11 mouse cellular contexts compared by ENCODE assay signal in genomic region chr6:86197150-86197862, GRCm38 (mm10). TPM values are rescaled to one million over a fixed set of nuclear protein-coding genes. Genes with fewer than 3 reads are reported as not detected.
A peak's percentile ranks its signal among the peaks of the same experiment; 100 is the strongest.
DNase-seq lines count a peak whose midpoint lies in the region; ATAC-seq and TF ChIP-seq lines count a peak whose summit lies in the region.
"Had no signal": no experiment of that assay in that cellular context is flagged by ENCODE, and none has a peak within 500 bp of the region (broad histone marks: within the 10 kb centered on the region; RNA-seq: fewer than 3 reads in every experiment).

No protein-coding gene starts in this region.

- H3K36me3 ChIP-seq in kidney, postnatal 0 days (ENCODE audit: insufficient read depth, low read length) = no peaks in the 10 kb centered on the region
- no peaks in the 10 kb centered on the region for H3K36me3 ChIP-seq in embryonic facial prominence, embryonic 11.5 days (replicated peaks; ENCODE audit: control insufficient read depth, insufficient read depth, low read depth, low read length)
- H3K36me3 ChIP-seq in hindbrain, postnatal 0 days (ENCODE audit: insufficient read depth, low read length) = no peaks in the 10 kb centered on the region
- no peaks in the 10 kb centered on the region for H3K36me3 ChIP-seq in neural tube, embryonic 13.5 days

- H3K9me3 ChIP-seq in kidney, postnatal 0 days (replicated peaks; ENCODE audit: low read length) = no peaks in the 10 kb centered on the region
- no peaks in the 10 kb centered on the region for H3K9me3 ChIP-seq in embryonic facial prominence, embryonic 11.5 days (replicated peaks; ENCODE audit: control insufficient read depth, low read length)
- H3K9me3 ChIP-seq in hindbrain, postnatal 0 days (ENCODE audit: low read length) = no peaks in the 10 kb centered on the region
- no peaks in the 10 kb centered on the region for H3K9me3 ChIP-seq in neural tube, embryonic 13.5 days

- H3K27me3 ChIP-seq in kidney, postnatal 0 days (ENCODE audit: insufficient read depth, low read length) = no peaks in the 10 kb centered on the region
- peaks cover 10% of the 10 kb centered on the region for H3K27me3 ChIP-seq in embryonic facial prominence, embryonic 11.5 days (ENCODE audit: control insufficient read depth, insufficient read depth, low read length)
- no peaks in the 10 kb centered on the region for H3K27me3 ChIP-seq in hindbrain, postnatal 0 days (ENCODE audit: insufficient read depth, low read length)
- H3K27me3 ChIP-seq in neural tube, embryonic 13.5 days = peaks cover 56% of the 10 kb centered on the region

- peak overlapping the region; percentile 87 for H3K4me2 ChIP-seq in kidney, postnatal 0 days (ENCODE audit: low read length)
- 0 out of 2 replicates have a peak overlapping the region, but pooled peaks have one; percentile 3 for H3K4me2 ChIP-seq in embryonic facial prominence, embryonic 11.5 days (ENCODE audit: low read depth, low read length)
- peak overlapping the region; percentile 96 for H3K4me2 ChIP-seq in hindbrain, postnatal 0 days (ENCODE audit: low read depth, low read length)
- H3K4me2 ChIP-seq in neural tube, embryonic 13.5 days = peak overlapping the region; percentile 94

- ATAC-seq in kidney, postnatal 0 days (replicated peaks; ENCODE audit: low FRiP score, low read depth) = no peak
- ATAC-seq in embryonic facial prominence, embryonic 11.5 days (replicated peaks; ENCODE audit: insufficient number of reproducible peaks, low FRiP score, low TSS enrichment, low read depth) = no peak; the same call in 1 of the 2 replicates
- no peak for ATAC-seq in hindbrain, postnatal 0 days
- no peak for ATAC-seq in neural tube, embryonic 13.5 days (ENCODE audit: low read depth)
- ATAC-seq in monocyte, adult 5-6 weeks (replicated peaks; ENCODE audit: insufficient number of reproducible peaks, low FRiP score, low TSS enrichment, poor library complexity, severe bottlenecking) = no peak

- no peak overlapping the region for H3K4me3 ChIP-seq in kidney, postnatal 0 days (replicated peaks; ENCODE audit: low read depth, low read length)
- H3K4me3 ChIP-seq in embryonic facial prominence, embryonic 11.5 days (ENCODE audit: low read depth, low read length) = no peak overlapping the region
- peak overlapping the region; percentile 78; the same call in 1 of the 2 replicates for H3K4me3 ChIP-seq in hindbrain, postnatal 0 days (ENCODE audit: low read length)
- H3K4me3 ChIP-seq in neural tube, embryonic 13.5 days = peak overlapping the region; percentile 67; the same call in 1 of the 2 replicates

- no peak overlapping the region for H3K9ac ChIP-seq in kidney, postnatal 0 days (ENCODE audit: low read depth, low read length)
- H3K9ac ChIP-seq in embryonic facial prominence, embryonic 11.5 days (replicated peaks; ENCODE audit: low read length) = no peak overlapping the region
- H3K9ac ChIP-seq in hindbrain, postnatal 0 days (replicated peaks; ENCODE audit: low read length) = no peak overlapping the region
- 0 out of 2 replicates have a peak overlapping the region, but pooled peaks have one; percentile 80 for H3K9ac ChIP-seq in neural tube, embryonic 13.5 days

- no peak for TF ChIP-seq CTCF in kidney, postnatal 0 days (IDR thresholded peaks at IDR 0.05; ENCODE audit: low read depth)
- TF ChIP-seq CTCF in hindbrain, postnatal 0 days (IDR thresholded peaks at IDR 0.05; ENCODE audit: low read depth) = no peak

- peak; percentile 63 for DNase-seq in kidney, postnatal 0 days (ENCODE audit: low spot score)
- DNase-seq in kidney, postnatal 25 days = no peak
- DNase-seq in embryonic facial prominence, embryonic 11.5 days (ENCODE audit: low spot score) = peak; percentile 72
- no peak for DNase-seq in hindbrain, postnatal 0 days (ENCODE audit: low spot score)
- no peak for DNase-seq in heart, adult 8-10 months (ENCODE audit: low spot score)
- DNase-seq in ovary, postnatal 36 days (ENCODE audit: low spot score) = no peak
- DNase-seq: kidney, postnatal 10 days; left cerebral cortex, postnatal 4 days; thymus, postnatal 14 days had no signal

- WGBS in kidney, postnatal 0 days = 11% methylated on average over 11 of the region's 11 CpGs
- WGBS in embryonic facial prominence, embryonic 11.5 days = 11% methylated on average over 11 of the region's 11 CpGs
- WGBS in hindbrain, postnatal 0 days = 35% methylated on average over 11 of the region's 11 CpGs
- 36% methylated on average over 11 of the region's 11 CpGs for WGBS in neural tube, embryonic 13.5 days

- no peaks in the 10 kb centered on the region for H3K4me1 ChIP-seq in kidney, postnatal 0 days (replicated peaks; ENCODE audit: insufficient read depth, low read length)
- H3K4me1 ChIP-seq in embryonic facial prominence, embryonic 11.5 days (ENCODE audit: control insufficient read depth, insufficient read depth, low read length) = peaks cover 4% of the 10 kb centered on the region; the same call in 1 of the 2 replicates
- 0 out of 2 replicates have a peak, but pooled peaks cover 5% of the 10 kb centered on the region for H3K4me1 ChIP-seq in hindbrain, postnatal 0 days (ENCODE audit: insufficient read depth, low read length)
- peaks cover 33% of the 10 kb centered on the region for H3K4me1 ChIP-seq in neural tube, embryonic 13.5 days (replicated peaks)

- no peak overlapping the region for H3K27ac ChIP-seq in kidney, postnatal 0 days
- H3K27ac ChIP-seq in embryonic facial prominence, embryonic 11.5 days (replicated peaks; ENCODE audit: low read depth, low read length) = no peak overlapping the region
- no peak overlapping the region for H3K27ac ChIP-seq in hindbrain, postnatal 0 days
- H3K27ac ChIP-seq in neural tube, embryonic 13.5 days (replicated peaks) = peak overlapping the region; percentile 52; the same call in 1 of the 2 replicates

RNA-seq across cellular contexts. Expression of gene Tgfa, which starts 2.3 kb away (rescaled TPM):
- polyA plus RNA-seq in kidney, postnatal 0 days (2015; fragmentation: Nextera tagmentation; extraction: Ambion mirVana) = 5.7 and 6.1 TPM in 2 replicates
- polyA plus RNA-seq in embryonic facial prominence, embryonic 11.5 days (2014; fragmentation: Nextera tagmentation; extraction: Ambion mirVana) = 1.8 and 2.5 TPM in 2 replicates
- total RNA-seq in hindbrain, postnatal 0 days (2014; rRNA removed) = 35.4 and 40.5 TPM in 2 replicates
- 13.6 and 14.2 TPM in 2 replicates for polyA plus RNA-seq in hindbrain, postnatal 0 days (2015; fragmentation: Nextera tagmentation; extraction: Ambion mirVana)
- 9.7 and 10.2 TPM in 2 replicates for polyA plus RNA-seq in neural tube, embryonic 13.5 days (2015; fragmentation: Nextera tagmentation; extraction: Ambion mirVana)
- total RNA-seq in monocyte, adult 5-6 weeks (2017) = 0.10 TPM in 1 of 3 replicates, not detected in the others
- 1 to 10 TPM; 1.3 to 2.7 (median 1.4) TPM for total RNA-seq in heart, adult 8-10 months (2022)

Comparison
In these comparisons a context has a peak if more than half of its experiments do, and no peak if none do; other contexts are left out.
1. DNase-seq: peak in kidney, postnatal 0 days (single experiment) and embryonic facial prominence, embryonic 11.5 days (single experiment); none in kidney, postnatal 25 days (0 of 2), hindbrain, postnatal 0 days (single experiment), heart, adult 8-10 months (single experiment) and ovary, postnatal 36 days (single experiment).
2. H3K4me2 ChIP-seq: peak in every context shown above with its lines; median percentile 96 in hindbrain, postnatal 0 days; 94 in neural tube, embryonic 13.5 days; 87 in kidney, postnatal 0 days; 3 in embryonic facial prominence, embryonic 11.5 days.
3. H3K4me3 ChIP-seq: peak in hindbrain, postnatal 0 days (single experiment) and neural tube, embryonic 13.5 days (single experiment); none in kidney, postnatal 0 days (single experiment) and embryonic facial prominence, embryonic 11.5 days (single experiment).